Mouse (Mus musculus): Measurements from ENCODE around the gene Neil3.
"Not testable (repeated sequence)": the region's sequence is repeated elsewhere in the genome, so short reads cannot be mapped to it uniquely, and the experiment has no call there.

Gene Neil3

GRCm38 (mm10) chr8:53638495-53639171 is at the start of gene Neil3:
Gene Neil3 (minus strand): TSS chr8:53639065.
- peak; percentile 89 to 96 for DNase-seq

GRCm38 (mm10) chr8:53680846-53681245 is 42.0 kb upstream of the Neil3 start:
- DNase-seq = peak in 1 of 2 experiments; percentile 10

- DNase-seq = peak; percentile 57 to 91
These were observed 25.1 kb upstream of the Neil3 start for GRCm38 (mm10) chr8:53663946-53664345.

GRCm38 (mm10) chr8:53661436-53661835 is 22.6 kb upstream of the Neil3 start:
- no peak for DNase-seq

GRCm38 (mm10) chr8:53630618-53631017 is 8.2 kb downstream of the Neil3 start:
- no peak for DNase-seq

- no peak for DNase-seq
These were observed 9.9 kb downstream of the Neil3 start for GRCm38 (mm10) chr8:53628864-53629415.

- no peak for DNase-seq
These were observed 15.4 kb downstream of the Neil3 start for GRCm38 (mm10) chr8:53623425-53623824.

GRCm38 (mm10) chr8:53619196-53619595 is 19.7 kb downstream of the Neil3 start:
- no peak for DNase-seq

GRCm38 (mm10) chr8:53614288-53614646 is 24.6 kb downstream of the Neil3 start:
- DNase-seq = no peak

- DNase-seq = no peak
These were observed 25.1 kb downstream of the Neil3 start for GRCm38 (mm10) chr8:53613577-53614287.

GRCm38 (mm10) chr8:53612297-53612696 is 26.6 kb downstream of the Neil3 start:
- no peak for DNase-seq

- DNase-seq = peak; percentile 29 to 44
These were observed 31.8 kb downstream of the Neil3 start for GRCm38 (mm10) chr8:53607040-53607439.

GRCm38 (mm10) chr8:53604906-53605305 is 34.0 kb downstream of the Neil3 start:
- no peak for DNase-seq

- DNase-seq = no peak
These were observed 35.2 kb downstream of the Neil3 start for GRCm38 (mm10) chr8:53603672-53604071.

- no peak for DNase-seq
These were observed 38.0 kb downstream of the Neil3 start for GRCm38 (mm10) chr8:53600826-53601225.

GRCm38 (mm10) chr8:53600025-53600811 is 38.6 kb downstream of the Neil3 start:
- DNase-seq = no peak

- no peak for DNase-seq
These were observed 40.8 kb downstream of the Neil3 start for GRCm38 (mm10) chr8:53598101-53598500.

GRCm38 (mm10) chr8:53591777-53592176 is 47.1 kb downstream of the Neil3 start:
- DNase-seq = no peak

GRCm38 (mm10) chr8:53573600-53573999 is 65.3 kb downstream of the Neil3 start:
- DNase-seq = no peak

GRCm38 (mm10) chr8:53566223-53566622 is 72.6 kb downstream of the Neil3 start:
- no peak for DNase-seq

- no peak for DNase-seq
These were observed 76.3 kb downstream of the Neil3 start for GRCm38 (mm10) chr8:53562441-53563040.

- no peak for DNase-seq
These were observed 99.3 kb downstream of the Neil3 start for GRCm38 (mm10) chr8:53539585-53539984.

GRCm38 (mm10) chr8:53538049-53538448 is 100.8 kb downstream of the Neil3 start:
- DNase-seq = not testable (repeated sequence)
